Mouse (Mus musculus): ENCODE data around the gene Sept14.

The Sept14 gene

DNA sequence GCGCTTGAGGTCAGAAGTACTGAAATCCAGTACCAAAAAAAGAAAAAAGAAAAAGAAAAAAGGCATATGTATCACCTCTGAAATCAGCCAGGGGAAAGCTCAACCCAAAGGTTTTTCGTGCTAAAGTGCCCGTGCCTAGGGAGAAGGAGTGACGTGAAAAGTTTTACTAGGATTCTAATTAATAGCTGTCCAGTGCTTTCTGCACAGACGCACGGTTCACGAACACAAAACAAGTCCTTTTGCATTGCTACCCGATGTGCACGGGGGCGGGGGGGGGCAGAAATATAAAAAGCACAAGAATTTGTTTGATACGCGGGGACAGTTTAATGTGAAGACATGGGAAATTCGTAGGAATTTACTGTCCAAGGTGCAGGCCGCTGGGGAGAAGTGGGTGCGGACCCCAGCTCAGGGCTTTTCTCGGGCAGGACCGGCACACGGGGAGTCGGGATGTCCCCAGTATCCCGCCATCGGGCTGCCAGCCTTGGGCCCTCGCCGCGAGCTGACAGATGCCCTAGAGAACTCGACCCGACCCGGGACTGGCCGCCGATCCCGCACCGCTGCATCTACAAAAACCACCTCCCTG lies 38.8 kb downstream of the Sept14 start:
- no peak for DNase-seq (ENCODE audit: low spot score)

DNA sequence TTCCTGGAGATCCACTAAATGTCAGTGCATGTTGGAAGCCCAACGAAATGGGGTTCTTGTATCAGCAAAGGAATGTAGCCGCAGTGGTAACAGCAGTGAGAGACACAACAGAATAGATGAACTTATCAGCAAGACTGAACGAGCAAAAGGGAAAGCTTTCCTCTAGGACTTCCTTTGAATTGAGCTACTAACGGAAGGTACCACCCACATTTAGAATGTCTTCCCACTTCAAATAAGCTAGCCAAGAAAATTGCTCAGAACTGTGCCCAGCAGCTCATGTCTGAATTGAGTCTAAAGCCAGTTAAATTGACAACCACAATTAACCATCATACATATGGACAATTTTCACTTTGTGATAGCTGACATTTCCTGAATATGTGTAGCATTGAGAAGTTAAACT lies 40.5 kb downstream of the Sept14 start:
- DNase-seq (ENCODE audit: low spot score) = no peak

DNA sequence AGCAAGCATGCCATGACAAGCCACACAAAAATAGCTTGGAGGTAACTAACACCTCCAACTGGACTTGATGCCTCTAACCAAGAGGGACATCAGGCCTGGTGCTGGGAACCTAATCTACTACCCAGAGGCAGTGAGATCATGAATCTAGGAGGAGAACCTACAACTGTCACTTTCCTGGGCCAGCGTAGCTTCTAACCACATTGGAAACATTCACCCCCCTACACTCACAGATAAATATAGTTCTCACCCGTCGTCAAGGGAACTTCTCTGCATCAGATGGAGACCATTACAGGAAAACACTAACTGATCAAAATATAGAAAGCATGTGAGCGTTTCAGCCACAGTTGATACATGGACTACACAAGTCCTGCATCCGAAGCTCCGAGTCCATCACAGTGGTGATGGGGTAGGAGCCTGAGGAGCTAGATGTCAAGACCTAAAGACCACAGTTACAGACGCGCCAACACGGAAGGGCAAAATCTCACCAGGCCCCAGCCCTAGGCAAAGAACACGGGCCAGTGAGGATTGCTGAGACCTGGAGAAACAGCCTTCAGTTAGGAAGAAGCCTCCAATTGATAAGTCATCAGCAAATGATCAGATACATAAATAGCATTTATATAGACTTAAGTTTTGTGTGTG lies 41.9 kb downstream of the Sept14 start:
- no peak for DNase-seq (ENCODE audit: low spot score)

DNA sequence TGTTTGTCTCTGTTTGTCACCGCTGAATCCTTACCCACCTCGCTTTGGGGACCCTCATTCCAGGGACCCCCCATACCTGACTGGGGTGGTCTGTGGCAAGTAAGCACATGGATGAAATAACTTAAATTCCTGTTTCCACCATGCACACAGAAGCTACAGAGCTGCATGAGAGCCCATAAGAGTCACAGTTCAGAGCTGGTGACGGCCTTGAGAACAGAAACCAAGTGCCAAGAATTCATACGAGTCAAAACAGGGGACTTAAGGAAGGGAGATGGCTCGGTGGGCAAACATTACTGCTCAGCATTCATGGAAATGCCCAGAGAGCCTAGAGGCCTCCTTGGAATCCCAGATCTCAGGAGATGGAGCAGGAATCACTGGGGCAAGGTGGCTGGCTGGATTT lies 44.2 kb downstream of the Sept14 start:
- no peak for DNase-seq (ENCODE audit: low spot score)

- DNase-seq (ENCODE audit: low spot score) = no peak
These were observed 50.4 kb downstream of the Sept14 start for GRCm38 (mm10) chr5:129657931-129658330.

DNA sequence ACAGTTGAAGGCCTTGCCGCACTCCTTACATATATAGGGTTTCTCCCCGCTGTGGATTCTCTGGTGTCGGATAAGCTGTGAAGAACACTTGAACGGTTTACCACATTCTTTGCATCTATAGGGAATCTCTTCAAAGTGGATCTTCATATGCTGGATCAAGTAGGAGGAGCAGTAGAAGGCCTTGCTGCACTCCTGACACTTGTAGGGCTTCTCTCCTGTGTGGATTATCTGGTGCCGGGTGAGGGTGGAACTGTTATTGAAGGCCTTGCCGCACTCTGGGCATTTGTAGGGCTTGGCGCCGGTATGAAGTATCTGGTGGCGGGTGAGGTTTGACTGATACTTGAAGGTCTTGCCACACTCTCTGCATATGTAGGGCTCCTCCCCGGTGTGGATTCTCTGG lies 51.3 kb downstream of the Sept14 start:
- no peak for DNase-seq (ENCODE audit: low spot score)

DNA sequence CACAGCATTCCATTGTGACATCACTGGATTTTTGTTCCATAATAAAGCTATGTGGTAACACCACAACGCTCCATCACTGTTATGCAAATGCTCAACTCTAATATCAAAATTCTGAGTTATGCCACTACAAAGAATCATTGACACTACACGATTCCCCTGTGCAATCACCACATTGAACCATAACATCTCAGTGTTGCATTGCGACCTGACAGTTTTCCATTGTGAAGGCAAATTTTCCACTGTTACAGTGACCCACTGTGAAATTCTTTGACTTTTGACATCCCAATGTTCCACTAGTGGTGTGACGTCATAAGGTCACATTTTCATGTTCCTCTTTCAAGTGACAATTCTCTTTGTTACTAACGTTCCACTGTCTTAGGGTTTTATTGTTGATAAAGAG lies 57.5 kb downstream of the Sept14 start:
- DNase-seq (ENCODE audit: low spot score) = no peak

All from ovary, adult 18-20 months (tissue).